In genomic region chr1:138681970-138682369, GRCm38 (mm10) we compare ENCODE assay signal across 20 mouse cellular contexts.
DNase-seq lines count a peak whose midpoint lies in the region; ATAC-seq and TF ChIP-seq lines count a peak whose summit lies in the region.
"Had no signal": no experiment of that assay in that cellular context is flagged by ENCODE, and none has a peak within 500 bp of the region (broad histone marks: within the 10 kb centered on the region; RNA-seq: fewer than 3 reads in every experiment).

No protein-coding gene starts in this region.

- no peak overlapping the region for H3K27ac ChIP-seq in kidney, adult 2 months (ENCODE audit: insufficient read depth, low read depth, low read length)
- H3K27ac ChIP-seq in kidney, embryonic 15.5 days = no peak overlapping the region
- H3K27ac ChIP-seq in forebrain, embryonic 11.5 days (ENCODE audit: low read depth, low read length) = no peak overlapping the region
- H3K27ac ChIP-seq: forebrain, embryonic 12.5 days; forebrain, embryonic 15.5 days; hindbrain, embryonic 10.5 days; hindbrain, embryonic 13.5 days; intestine, embryonic 15.5 days had no signal

- H3K27me3 ChIP-seq in kidney, adult 2 months (replicated peaks; ENCODE audit: control insufficient read depth, insufficient read depth, low read length) = no peaks in the 10 kb centered on the region
- no peaks in the 10 kb centered on the region for H3K27me3 ChIP-seq in kidney, embryonic 15.5 days
- no peaks in the 10 kb centered on the region for H3K27me3 ChIP-seq in myocyte (ENCODE audit: control insufficient read depth, insufficient read depth, insufficient read length)
- no peaks in the 10 kb centered on the region for H3K27me3 ChIP-seq in forebrain, embryonic 11.5 days (ENCODE audit: control insufficient read depth, insufficient read depth, low read length)
- H3K27me3 ChIP-seq: forebrain, embryonic 12.5 days; forebrain, embryonic 15.5 days; hindbrain, embryonic 13.5 days; intestine, embryonic 15.5 days had no signal

- no peak for ATAC-seq in kidney, embryonic 15.5 days (replicated peaks; ENCODE audit: low FRiP score)
- ATAC-seq in granulocyte monocyte progenitor cell, adult 5-6 weeks (replicated peaks; ENCODE audit: poor library complexity, severe bottlenecking) = peak; percentile 55
- no peak for ATAC-seq in forebrain, embryonic 11.5 days (replicated peaks; ENCODE audit: low FRiP score)
- ATAC-seq: forebrain, embryonic 15.5 days; hindbrain, embryonic 16.5 days; intestine, embryonic 15.5 days had no signal

- TF ChIP-seq CTCF in kidney, adult 2 months (conservative IDR thresholded peaks at IDR 0.05; ENCODE audit: insufficient read depth, insufficient read length, low read depth, low read length) = no peak

- no peaks in the 10 kb centered on the region for H3K9me3 ChIP-seq in kidney, embryonic 15.5 days (replicated peaks)
- H3K9me3 ChIP-seq in forebrain, embryonic 11.5 days (ENCODE audit: control insufficient read depth, low read length) = no peaks in the 10 kb centered on the region
- H3K9me3 ChIP-seq: forebrain, embryonic 12.5 days; forebrain, embryonic 15.5 days; hindbrain, embryonic 10.5 days; hindbrain, embryonic 13.5 days; intestine, embryonic 15.5 days had no signal

- peak; percentile 4 for DNase-seq in kidney, adult 2 months
- no peak for DNase-seq in forebrain, embryonic 11.5 days (ENCODE audit: low spot score)
- no peak for DNase-seq in thymus, postnatal 25 days
- DNase-seq: adrenal gland, adult 2 months; adrenal gland, postnatal 14 days; cerebellum, adult 11-12 months; cerebellum, adult 8-10 months; cerebellum, postnatal 10 days; cerebellum, postnatal 36 days; gastrocnemius, postnatal 25 days had no signal

- no peak overlapping the region for H3K4me3 ChIP-seq in kidney, adult 2 months (ENCODE audit: insufficient read depth, low read depth, low read length)
- H3K4me3 ChIP-seq in kidney, embryonic 15.5 days (replicated peaks) = no peak overlapping the region
- H3K4me3 ChIP-seq in myocyte = no peak overlapping the region
- no peak overlapping the region for H3K4me3 ChIP-seq in forebrain, embryonic 11.5 days (ENCODE audit: low read depth, low read length)
- H3K4me3 ChIP-seq: forebrain, embryonic 12.5 days; forebrain, embryonic 15.5 days; hindbrain, embryonic 10.5 days; hindbrain, embryonic 13.5 days; intestine, embryonic 15.5 days had no signal

- WGBS in kidney, adult 2 months = 19% methylated on average over 4 of the region's 4 CpGs
- WGBS in kidney, embryonic 15.5 days = 39% methylated on average over 4 of the region's 4 CpGs
- 80% methylated on average over 4 of the region's 4 CpGs for WGBS in forebrain, embryonic 11.5 days

- H3K36me3 ChIP-seq in kidney, adult 2 months (ENCODE audit: control insufficient read depth, insufficient read depth, low read length) = no peaks in the 10 kb centered on the region
- no peaks in the 10 kb centered on the region for H3K36me3 ChIP-seq in kidney, embryonic 15.5 days
- no peaks in the 10 kb centered on the region for H3K36me3 ChIP-seq in myocyte (ENCODE audit: control insufficient read depth, insufficient read depth)
- H3K36me3 ChIP-seq in forebrain, embryonic 11.5 days (ENCODE audit: control insufficient read depth, insufficient read depth, low read length) = no peaks in the 10 kb centered on the region
- H3K36me3 ChIP-seq: forebrain, embryonic 12.5 days; forebrain, embryonic 15.5 days; hindbrain, embryonic 10.5 days; hindbrain, embryonic 13.5 days; intestine, embryonic 15.5 days had no signal

- H3ac ChIP-seq in myocyte (ENCODE audit: control insufficient read depth, insufficient read length) = no peak overlapping the region

- TF ChIP-seq POLR2A in kidney, adult 2 months (IDR thresholded peaks at IDR 0.05; ENCODE audit: low read depth, low read length) = no peak
- TF ChIP-seq POLR2A in myocyte (IDR thresholded peaks at IDR 0.05; ENCODE audit: insufficient read length, low read depth) = no peak

- H3K4me2 ChIP-seq in kidney, embryonic 15.5 days = no peak overlapping the region
- H3K4me2 ChIP-seq in myocyte (ENCODE audit: low read depth) = no peak overlapping the region
- H3K4me2 ChIP-seq in forebrain, embryonic 11.5 days (ENCODE audit: low read depth, low read length, severe bottlenecking) = no peak overlapping the region
- H3K4me2 ChIP-seq: forebrain, embryonic 12.5 days; forebrain, embryonic 15.5 days; heart, embryonic 11.5 days; hindbrain, embryonic 13.5 days; intestine, embryonic 15.5 days had no signal

- no peaks in the 10 kb centered on the region for H3K4me1 ChIP-seq in kidney, adult 2 months (ENCODE audit: control insufficient read depth, insufficient read depth, low read length)
- H3K4me1 ChIP-seq in kidney, embryonic 15.5 days = no peaks in the 10 kb centered on the region
- no peaks in the 10 kb centered on the region for H3K4me1 ChIP-seq in forebrain, embryonic 11.5 days (replicated peaks; ENCODE audit: control insufficient read depth, insufficient read depth, low read length)
- H3K4me1 ChIP-seq: forebrain, embryonic 12.5 days; forebrain, embryonic 15.5 days; hindbrain, embryonic 10.5 days; intestine, embryonic 15.5 days had no signal

- no peak overlapping the region for H3K9ac ChIP-seq in kidney, embryonic 15.5 days
- H3K9ac ChIP-seq in forebrain, embryonic 11.5 days (ENCODE audit: low read length) = no peak overlapping the region
- H3K9ac ChIP-seq: forebrain, embryonic 12.5 days; forebrain, embryonic 15.5 days; hindbrain, embryonic 13.5 days; intestine, embryonic 15.5 days had no signal

- H3K79me2 ChIP-seq in myocyte (ENCODE audit: control insufficient read depth, insufficient read depth) = no peaks in the 10 kb centered on the region

TF ChIP-seq in myocyte, 11 proteins besides CTCF, POLR2A, EP300 and RAD21:
- TF ChIP-seq CEBPB (IDR thresholded peaks at IDR 0.05; ENCODE audit: insufficient read depth, poor library complexity, severe bottlenecking) (0 out of 2 replicates have a peak, but pooled peaks have one; percentile 20), TCF3 (IDR thresholded peaks at IDR 0.05; ENCODE audit: insufficient read length, low read depth) (no peak)
TF ChIP-seq in myocyte: peak in this region for 1.
